9 mouse cellular contexts compared by ENCODE assay signal in the genomic region with DNA sequence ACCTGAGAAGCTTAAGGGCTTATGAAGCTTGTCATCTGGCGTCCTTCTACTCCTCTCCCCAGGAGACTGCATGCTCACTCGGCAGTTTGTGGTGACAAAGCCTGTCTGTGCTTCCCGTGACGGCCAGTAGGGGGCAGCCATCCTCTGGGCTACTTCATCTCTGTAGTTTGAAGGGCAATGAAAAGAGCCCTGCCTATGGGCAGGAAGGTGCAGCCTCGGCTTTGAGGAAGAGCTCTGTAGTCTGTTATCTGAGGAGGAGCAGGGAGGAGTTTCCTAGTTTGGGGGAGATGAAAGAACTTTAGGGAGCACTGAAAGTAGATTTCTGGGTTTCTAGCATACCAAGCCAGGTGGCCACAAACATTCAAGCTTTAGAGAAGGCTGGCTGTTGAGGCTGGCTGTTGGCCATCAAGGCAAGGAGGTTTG. TPM values are rescaled to one million over a fixed set of nuclear protein-coding genes. Genes with fewer than 3 reads are reported as not detected.
A peak's percentile ranks its signal among the peaks of the same experiment; 100 is the strongest.
DNase-seq lines count a peak whose midpoint lies in the region; TF ChIP-seq lines count a peak whose summit lies in the region.
"Had no signal": no experiment of that assay in that cellular context is flagged by ENCODE, and none has a peak within 500 bp of the region (broad histone marks: within the 10 kb centered on the region; RNA-seq: fewer than 3 reads in every experiment).

No protein-coding gene starts in this region.

- peak; percentile 92 for TF ChIP-seq CTCF in bone marrow, adult 2 months (IDR thresholded peaks at IDR 0.05; ENCODE audit: control insufficient read depth, insufficient read depth, low read length)
- TF ChIP-seq CTCF in gastrocnemius, adult 2 months (IDR thresholded peaks at IDR 0.05), result peak; percentile 83

- DNase-seq in cerebellum, postnatal 4 days (ENCODE audit: low spot score in 2 of 2), result peak; percentile 56 to 70
- no peak for DNase-seq in cerebellum, adult 9-10 months
- peak; percentile 40 for DNase-seq in CD4-positive helper T cell, adult 2 months (ENCODE audit: low read depth, low spot score)
- peak; percentile 71 for DNase-seq in gastrocnemius, adult 2 months
- DNase-seq in layer of hippocampus, postnatal 10 days (ENCODE audit: low spot score in 2 of 2), result peak; percentile 89 to 90
- peak; percentile 79 for DNase-seq in lung, postnatal 36 days
- DNase-seq in spleen, postnatal 14 days (ENCODE audit: low spot score in 2 of 2), result peak; percentile 74 to 86

- intact Hi-C loops in gastrocnemius, adult 2 months (cut with DNase I), result loop anchor here (2.0 to 5.0 kb wide), 3 partner anchors 22 to 139 kb away; no protein-coding TSS in a partner anchor

- H3K4me1 ChIP-seq in bone marrow, adult 2 months (ENCODE audit: control insufficient read depth, insufficient read depth, low read length), result peaks cover 2% of the 10 kb centered on the region; the same call in 1 of the 2 replicates

- no peak for TF ChIP-seq POLR2A in bone marrow, adult 2 months (IDR thresholded peaks at IDR 0.05; ENCODE audit: borderline replicate concordance, control insufficient read depth, low read depth, low read length)

- 4% methylated on average over 5 of the region's 5 CpGs for WGBS in bone marrow, adult 2 months

- H3K27ac ChIP-seq in bone marrow, adult 2 months (ENCODE audit: control insufficient read depth, insufficient read depth, low read depth, low read length, poor library complexity), result no peak overlapping the region
- no peak overlapping the region for H3K27ac ChIP-seq in gastrocnemius, adult 2 months

- H3K4me3 ChIP-seq in bone marrow, adult 2 months (replicated peaks; ENCODE audit: control insufficient read depth, low read depth, low read length), result no peak overlapping the region
- H3K4me3 ChIP-seq in gastrocnemius, adult 2 months, result no peak overlapping the region

RNA-seq across cellular contexts. Expression of a gene that starts 18.0 kb away (rescaled TPM):
- polyA plus RNA-seq in bone marrow, adult 2 months (2011; ENCODE audit: insufficient read depth, insufficient read length, low replicate concordance, missing spikeins), result not detected in 2 replicates
- total RNA-seq in gastrocnemius, adult 2 months (2021), result under 1 TPM; 0.28 to 0.41 TPM
- total RNA-seq in layer of hippocampus, postnatal 10 days (2021), result 100 to 1,000 TPM; 108 to 116 TPM

RNA-seq across cellular contexts. Expression of a gene that starts 29.9 kb away (rescaled TPM):
- 142 and 195 TPM in 2 replicates for polyA plus RNA-seq in bone marrow, adult 2 months (2011; ENCODE audit: insufficient read depth, insufficient read length, low replicate concordance, missing spikeins)
- 10 to 100 TPM in 1 of 2 experiments, 1 to 10 TPM in 1; 6.3 to 11.6 TPM for total RNA-seq in gastrocnemius, adult 2 months (2021)
- total RNA-seq in layer of hippocampus, postnatal 10 days (2021), result under 1 TPM; 0.27 to 0.75 TPM

RNA-seq across cellular contexts. Expression of a gene that starts 41.7 kb away (rescaled TPM):
- 21.8 and 33.8 TPM in 2 replicates for polyA plus RNA-seq in bone marrow, adult 2 months (2011; ENCODE audit: insufficient read depth, insufficient read length, low replicate concordance, missing spikeins)
- total RNA-seq in gastrocnemius, adult 2 months (2021), result 10 to 100 TPM; 42.0 to 57.7 TPM
- 10 to 100 TPM; 58.7 to 64.2 TPM for total RNA-seq in layer of hippocampus, postnatal 10 days (2021)

RNA-seq across cellular contexts. Expression of a gene that starts 46.1 kb away (rescaled TPM):
- 0.85 TPM in 1 of 2 replicates, not detected in the other for polyA plus RNA-seq in bone marrow, adult 2 months (2011; ENCODE audit: insufficient read depth, insufficient read length, low replicate concordance, missing spikeins)
- 100 to 1,000 TPM in 1 of 2 experiments, 10 to 100 TPM in 1; 53.0 to 125 TPM for total RNA-seq in gastrocnemius, adult 2 months (2021)
- total RNA-seq in layer of hippocampus, postnatal 10 days (2021), result not detected
- total RNA-seq: layer of hippocampus, adult 8-10 months had no signal

Comparison
In these comparisons a context has a peak if more than half of its experiments do, and no peak if none do; other contexts are left out.
1. RNA of a gene that starts 18.0 kb away (total RNA-seq): 108 to 116 TPM in layer of hippocampus, postnatal 10 days; 0.28 to 0.41 TPM in gastrocnemius, adult 2 months; every median in the first group is over 10 times any median in the second.
2. RNA of a gene that starts 29.9 kb away (total RNA-seq): 6.3 to 11.6 TPM in gastrocnemius, adult 2 months; 0.27 to 0.75 TPM in layer of hippocampus, postnatal 10 days; every median in the first group is over 4 times any median in the second.